Mouse (Mus musculus) embryonic fibroblast, embryonic 13.5 days (primary cell): ENCODE measurements around the gene Syt6.

ENCODE experiments used
- CTCF ChIP-seq: IDR thresholded peaks from 2 replicates; pipeline ENCODE4 v1.5.1; 2011; ENCODE audit warnings: mild to moderate bottlenecking, control low read depth, low read length, moderate library complexity, borderline replicate concordance; ENCODE audit not compliant: insufficient read depth
- POLR2A ChIP-seq: IDR thresholded peaks from 2 replicates; pipeline ENCODE4 v1.6.1; 2011; ENCODE audit warnings: low read depth, mild to moderate bottlenecking, control low read depth, low read length, moderate library complexity

GRCm38 (mm10) chr3:103612636-103613355, 37.8 kb downstream of the Syt6 start:
- TF ChIP-seq CTCF, result no peak
- TF ChIP-seq POLR2A, result no peak
